Mouse (Mus musculus) hindbrain, postnatal 0 days (tissue): ENCODE results near the gene Thoc2. TPM values are rescaled to one million over a fixed set of nuclear protein-coding genes. Genes with fewer than 3 reads are reported as not detected.

ENCODE experiments used
- ATAC-seq: fragments of 200-750 bp; cut with Nextera tagmentation; 2 replicates; pipeline ENCODE4 v1.8.0; 2017; ENCODE audit warnings: mild to moderate bottlenecking, moderate TSS enrichment, moderate library complexity
- DNase-seq: peaks from one replicate; pipeline ENCODE4 v3.0.0-alpha.2; 2015; ENCODE audit warnings: low spot score
- H3K27ac ChIP-seq: fragments of 300-500 bp; sonication (generic); 2 replicates; pipeline ENCODE4 v1.5.1; 2014; ENCODE audit warnings: mild to moderate bottlenecking
- H3K27me3 ChIP-seq: fragments of 300-500 bp; sonication (generic); 2 replicates; pipeline ENCODE4 v1.6.1; 2014; ENCODE audit warnings: low read length, mixed read lengths; ENCODE audit not compliant: insufficient read depth
- H3K36me3 ChIP-seq: fragments of 300-500 bp; sonication (generic); 2 replicates; pipeline ENCODE4 v1.6.1; 2014; ENCODE audit warnings: low read length, mixed read lengths; ENCODE audit not compliant: insufficient read depth
- H3K4me1 ChIP-seq: fragments of 300-500 bp; sonication (generic); 2 replicates; pipeline ENCODE4 v1.6.1; 2014; ENCODE audit warnings: antibody characterized with exemption, low read length, mixed read lengths; ENCODE audit not compliant: insufficient read depth
- H3K4me2 ChIP-seq: fragments of 300-500 bp; sonication (generic); 2 replicates; pipeline ENCODE4 v1.6.1; 2014; ENCODE audit warnings: low read depth, mild to moderate bottlenecking, low read length, moderate library complexity, mixed read lengths
- H3K4me3 ChIP-seq: fragments of 300-500 bp; sonication (generic); 2 replicates; pipeline ENCODE4 v1.5.1; 2014; ENCODE audit warnings: low read length
- H3K9ac ChIP-seq: fragments of 300-500 bp; sonication (generic); replicated peaks from 2 replicates; pipeline ENCODE4 v1.6.1; 2014; ENCODE audit warnings: mild to moderate bottlenecking, low read length, moderate library complexity, mixed read lengths
- H3K9me3 ChIP-seq: fragments of 300-500 bp; sonication (generic); 2 replicates; pipeline ENCODE4 v1.6.1; 2016; ENCODE audit warnings: low read length, mixed read lengths
- CTCF ChIP-seq: IDR thresholded peaks from 2 replicates; pipeline ENCODE4 v1.5.1; 2016; ENCODE audit warnings: antibody characterized with exemption, control low read depth, low read depth
- WGBS: fragments of 180-500 bp; shearing (Covaris S2); extraction: QIAGEN DNeasy Blood & Tissue Kit; methylation state at CpG from one replicate; pipeline ENCODE4 v1.1.7; 2014; 5-methylcytosine and 5-hydroxymethylcytosine counted together
- polyA plus RNA-seq: library from polyadenylated mRNA; unstranded; fragments of >200 nt; fragmentation: Nextera tagmentation; extraction: Ambion mirVana; gene quantifications from 2 replicates; pipeline ENCODE4 v1.2.1, GENCODE M21; 2015
- total RNA-seq: library from RNA; depleted of rRNA; stranded (reverse); fragments of >200 nt; gene quantifications from 2 replicates; pipeline ENCODE4 v1.2.3, GENCODE M21; 2014

Gene Thoc2
- total and polyA plus RNA-seq, 2 experiments from 2014 or later, result 34.8 to 60.4 TPM

DNA sequence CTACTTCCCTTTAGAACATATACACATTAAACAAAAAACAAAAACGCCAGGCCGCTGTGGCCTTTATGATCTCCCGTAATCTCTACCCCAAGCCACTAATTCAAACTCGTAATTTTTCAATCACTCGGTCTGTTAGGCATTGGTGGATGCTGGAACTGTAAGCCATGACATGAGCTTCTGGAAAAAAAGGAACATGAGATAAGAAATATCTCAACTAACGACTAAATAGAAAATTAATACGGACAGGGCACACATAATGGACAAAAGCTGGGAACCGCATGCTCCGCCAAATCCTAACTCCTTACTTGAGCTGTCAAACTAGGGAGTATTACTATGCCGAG is 8.4 kb downstream of the Thoc2 start:
- no peaks in the 10 kb centered on the region for H3K4me1 ChIP-seq
- no peaks in the 10 kb centered on the region for H3K36me3 ChIP-seq
- no peaks in the 10 kb centered on the region for H3K9me3 ChIP-seq
- ATAC-seq (no peak), DNase-seq (no peak)
- no peaks in the 10 kb centered on the region for H3K27me3 ChIP-seq
- 56% methylated on average over 10 of the region's 10 CpGs for WGBS
- peak overlapping the region; percentile 44 for H3K4me2 ChIP-seq
- H3K27ac ChIP-seq, result peak overlapping the region; percentile 45; the same call in 1 of the 2 replicates
- H3K4me3 ChIP-seq, result peak overlapping the region; percentile 62
- no peak for TF ChIP-seq CTCF
- H3K9ac ChIP-seq, result peak overlapping the region; percentile 21; the same call in 1 of the 2 replicates

DNA sequence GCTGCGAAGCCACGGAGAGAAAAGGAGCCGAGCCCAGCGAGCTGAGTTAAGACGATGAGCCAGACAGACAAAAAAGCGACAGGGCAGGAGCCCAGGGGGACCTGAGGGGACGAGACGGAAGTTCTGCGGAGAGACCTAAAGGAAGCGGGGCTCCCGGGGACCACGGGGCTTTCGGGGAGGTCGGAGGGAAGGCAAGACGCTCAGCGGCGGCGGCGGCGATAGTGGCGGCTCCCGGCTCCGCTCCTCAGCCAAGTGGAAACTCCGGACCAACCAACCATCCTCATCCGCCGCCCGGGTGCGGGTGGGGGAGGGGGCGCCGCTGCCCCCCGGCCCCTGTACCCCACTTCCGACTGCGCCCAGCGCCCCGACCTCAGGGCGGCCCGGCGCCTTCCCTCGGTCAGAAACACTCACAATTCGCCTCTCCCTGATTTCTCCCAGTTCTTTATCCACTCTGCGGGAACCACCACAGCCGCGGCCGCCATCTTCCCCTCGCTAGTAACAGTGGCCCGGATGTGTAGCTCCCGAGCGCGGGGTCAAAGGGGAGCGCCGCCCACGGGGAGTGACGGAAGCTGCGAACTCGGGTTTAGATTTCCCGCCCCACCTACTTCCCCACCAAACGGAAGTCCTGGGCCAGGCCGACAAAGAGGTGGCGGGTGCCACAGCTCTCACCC is 8.9 kb downstream of the Thoc2 start:
- Histone ChIP-seq H3K9ac (peak overlapping the region; percentile 70), H3K4me1 (no peaks in the 10 kb centered on the region), H3K4me3 (peak overlapping the region; percentile 62), H3K36me3 (no peaks in the 10 kb centered on the region), H3K27ac (peak overlapping the region; percentile 85), H3K4me2 (peak overlapping the region; percentile 68), H3K27me3 (no peaks in the 10 kb centered on the region), H3K9me3 (no peaks in the 10 kb centered on the region)
- ATAC-seq (peak; percentile 98), DNase-seq (peak; percentile 91)
- no peak for TF ChIP-seq CTCF
- WGBS, result 31% methylated on average over 47 of the region's 59 CpGs

DNA sequence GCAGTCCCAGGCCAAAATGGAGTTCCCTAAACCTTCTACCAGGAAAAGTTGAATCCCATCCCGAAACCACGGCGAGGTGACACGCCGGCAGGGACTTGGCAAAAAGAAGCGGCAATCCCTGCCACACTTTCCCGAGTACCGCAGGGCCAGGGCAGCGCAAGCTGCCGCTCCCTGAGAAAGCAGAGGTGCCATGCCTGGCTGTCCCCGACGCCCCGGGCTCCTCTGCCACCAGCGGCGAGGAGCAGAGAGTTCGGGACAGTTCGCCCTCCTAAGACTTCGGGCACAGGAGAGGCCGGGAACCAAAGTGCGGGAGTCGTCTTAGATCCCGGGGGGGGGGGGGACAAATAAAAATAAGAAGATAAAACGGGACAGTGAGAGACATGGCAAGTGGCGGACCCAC is 9.5 kb downstream of the Thoc2 start:
- H3K27ac ChIP-seq, result peak overlapping the region; percentile 85
- no peaks in the 10 kb centered on the region for H3K4me1 ChIP-seq
- peak overlapping the region; percentile 62 for H3K4me3 ChIP-seq
- WGBS, result 28% methylated on average over 24 of the region's 24 CpGs
- peak overlapping the region; percentile 70 for H3K9ac ChIP-seq
- TF ChIP-seq CTCF, result no peak
- peak; percentile 3 for DNase-seq
- peak; percentile 16; the same call in 1 of the 2 replicates for ATAC-seq
- no peaks in the 10 kb centered on the region for H3K36me3 ChIP-seq
- no peaks in the 10 kb centered on the region for H3K27me3 ChIP-seq
- H3K4me2 ChIP-seq, result peak overlapping the region; percentile 68
- no peaks in the 10 kb centered on the region for H3K9me3 ChIP-seq

DNA sequence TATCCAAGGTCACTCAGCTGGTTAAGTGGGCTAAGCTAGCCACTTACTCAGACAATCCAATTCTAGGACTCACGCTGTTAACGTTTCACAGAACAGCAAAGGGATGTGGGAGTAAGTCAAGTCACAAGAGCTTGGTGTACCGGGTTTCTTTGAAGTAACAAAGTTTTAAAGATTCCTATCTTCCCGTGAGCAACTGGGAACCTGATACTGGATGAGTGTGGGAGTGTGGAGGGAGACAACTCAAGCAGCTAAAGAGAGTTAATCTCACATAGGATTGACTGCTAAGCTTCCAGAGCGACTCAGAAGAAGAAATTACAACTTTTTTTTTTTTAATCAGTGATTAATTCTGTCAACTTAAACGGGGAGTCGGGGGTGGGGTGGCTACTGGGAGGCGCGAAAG is 10.0 kb downstream of the Thoc2 start:
- WGBS, result 22% methylated on average over 9 of the region's 9 CpGs
- H3K36me3 ChIP-seq, result no peaks in the 10 kb centered on the region
- H3K27ac ChIP-seq, result no peak overlapping the region
- H3K9me3 ChIP-seq, result no peaks in the 10 kb centered on the region
- peak overlapping the region; percentile 70 for H3K9ac ChIP-seq
- no peaks in the 10 kb centered on the region for H3K4me1 ChIP-seq
- H3K4me3 ChIP-seq, result peak overlapping the region; percentile 62
- ATAC-seq, result no peak
- peak overlapping the region; percentile 68 for H3K4me2 ChIP-seq
- H3K27me3 ChIP-seq, result no peaks in the 10 kb centered on the region
- no peak for TF ChIP-seq CTCF
- no peak for DNase-seq

DNA sequence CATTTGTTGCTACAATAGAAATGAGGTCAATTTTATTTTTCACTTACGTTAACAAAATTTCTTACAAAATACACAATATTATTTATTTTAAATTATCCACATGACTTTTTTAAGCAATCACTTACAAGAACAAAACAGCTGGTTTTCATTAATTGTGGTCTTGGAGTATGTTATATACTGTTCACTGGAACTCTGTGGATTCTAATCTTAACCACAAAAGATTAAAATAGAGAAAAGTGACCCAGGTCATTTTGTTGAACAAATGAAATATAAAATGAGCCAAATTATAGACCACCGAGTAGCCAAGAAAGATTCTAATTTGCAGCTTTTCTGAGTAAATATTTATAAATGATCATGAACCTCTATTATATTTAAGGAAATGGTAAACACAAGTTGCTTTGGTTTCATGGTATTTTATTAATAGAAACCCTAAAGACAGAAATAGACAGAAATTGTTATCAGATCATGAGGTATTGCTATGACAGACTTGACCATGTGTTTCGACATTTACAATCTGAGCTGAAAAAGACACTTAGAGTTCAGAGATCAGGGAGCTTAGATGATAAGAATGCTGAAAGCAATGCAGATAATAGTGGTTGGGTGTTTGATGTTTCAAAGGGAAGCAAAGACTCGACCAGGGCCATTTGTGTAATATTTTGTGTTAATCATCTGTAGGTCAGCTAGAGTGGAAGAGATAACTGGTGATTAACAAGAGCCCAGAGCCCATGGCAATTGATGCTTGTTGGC is 35.5 kb downstream of the Thoc2 start:
- no peaks in the 10 kb centered on the region for H3K27me3 ChIP-seq

DNA sequence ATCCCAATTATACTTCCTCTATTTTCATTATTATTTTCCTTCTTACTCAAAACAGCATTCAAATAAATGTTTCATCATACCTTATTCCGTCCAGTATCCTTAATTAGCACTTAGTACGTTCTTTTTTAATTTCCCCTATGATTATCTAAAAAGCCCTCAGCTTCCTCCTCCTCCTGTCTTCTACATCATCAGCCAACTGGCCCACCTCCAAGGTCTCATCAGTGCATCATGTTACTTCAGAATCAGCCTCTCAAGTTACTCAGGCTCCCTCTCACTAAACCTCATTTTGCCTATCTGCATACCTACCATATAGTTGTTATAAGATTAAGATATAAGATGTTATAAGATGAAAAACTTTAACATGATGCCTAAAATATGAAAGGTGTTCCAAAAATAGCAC is 43.9 kb downstream of the Thoc2 start:
- WGBS, result 81% methylated on average over 2 of the region's 2 CpGs
- DNase-seq, result no peak
- TF ChIP-seq CTCF, result no peak
- H3K9ac ChIP-seq, result no peak overlapping the region
- H3K9me3 ChIP-seq, result no peaks in the 10 kb centered on the region
- no peaks in the 10 kb centered on the region for H3K36me3 ChIP-seq
- no peaks in the 10 kb centered on the region for H3K27me3 ChIP-seq
- no peak overlapping the region for H3K4me3 ChIP-seq
- no peaks in the 10 kb centered on the region for H3K4me1 ChIP-seq
- no peak for ATAC-seq
- no peak overlapping the region for H3K4me2 ChIP-seq
- H3K27ac ChIP-seq, result no peak overlapping the region

More for the DNA sequence above, 35.5 kb downstream of the Thoc2 start:
- TF ChIP-seq CTCF, result no peak
- Histone ChIP-seq H3K36me3 (no peaks in the 10 kb centered on the region), H3K4me1 (no peaks in the 10 kb centered on the region), H3K4me3 (no peak overlapping the region), H3K9ac (no peak overlapping the region), H3K4me2 (no peak overlapping the region), H3K9me3 (no peaks in the 10 kb centered on the region), H3K27ac (no peak overlapping the region)
- ATAC-seq (no peak), DNase-seq (no peak)
- WGBS, result 67% methylated on average over 4 of the region's 4 CpGs

DNA sequence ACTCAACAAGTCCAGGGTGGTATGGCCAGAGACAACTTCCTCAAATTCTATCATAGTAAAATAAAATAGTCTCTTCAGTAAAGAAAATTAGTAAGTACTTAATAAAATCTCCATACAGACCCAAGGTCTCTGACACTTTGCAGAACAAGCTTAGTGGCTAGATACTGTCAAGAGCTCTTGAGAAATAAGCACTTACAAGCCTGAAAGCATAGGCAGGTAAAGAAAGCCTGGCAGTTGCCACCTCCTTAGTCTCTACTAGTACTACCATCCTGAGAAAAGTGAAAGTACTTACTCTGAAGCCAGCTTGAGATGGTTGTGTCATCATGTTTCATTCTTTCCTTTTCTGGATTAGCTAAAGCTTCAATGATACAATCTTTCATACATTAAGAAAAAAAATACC is 82.7 kb downstream of the Thoc2 start:
- ATAC-seq, result no peak
- no peak for TF ChIP-seq CTCF
- no peak for DNase-seq
- no peaks in the 10 kb centered on the region for H3K27me3 ChIP-seq
- no peaks in the 10 kb centered on the region for H3K36me3 ChIP-seq
- no peak overlapping the region for H3K4me3 ChIP-seq
- H3K4me2 ChIP-seq, result no peak overlapping the region
- no peaks in the 10 kb centered on the region for H3K4me1 ChIP-seq
- H3K9ac ChIP-seq, result no peak overlapping the region
- H3K9me3 ChIP-seq, result no peaks in the 10 kb centered on the region
- H3K27ac ChIP-seq, result no peak overlapping the region
